ENCODE assay signal across 29 mouse cellular contexts in the genomic region with DNA sequence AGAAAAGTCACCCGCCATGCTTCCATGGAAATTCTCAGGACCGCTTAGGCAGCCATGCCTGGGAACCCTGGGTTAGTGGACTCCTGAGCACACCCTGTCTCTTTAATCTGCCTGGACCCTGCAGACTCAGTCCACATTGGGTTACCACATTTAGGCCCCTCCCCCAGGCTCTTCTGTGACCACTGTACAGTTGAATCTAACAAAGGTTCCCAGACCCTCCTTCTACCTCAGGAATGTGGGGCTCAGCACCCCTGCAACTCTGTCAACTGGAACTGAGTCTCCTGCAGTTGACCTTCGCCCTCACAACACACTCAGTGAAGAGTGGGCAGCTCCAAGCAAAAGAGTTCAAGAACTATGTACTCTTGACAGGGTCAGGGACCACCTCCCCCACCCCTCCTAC. TPM values are rescaled to one million over a fixed set of nuclear protein-coding genes. Genes with fewer than 3 reads are reported as not detected.
A peak's percentile ranks its signal among the peaks of the same experiment; 100 is the strongest.
DNase-seq lines count a peak whose midpoint lies in the region; ATAC-seq and TF ChIP-seq lines count a peak whose summit lies in the region.
"Had no signal": no experiment of that assay in that cellular context is flagged by ENCODE, and none has a peak within 500 bp of the region (broad histone marks: within the 10 kb centered on the region; RNA-seq: fewer than 3 reads in every experiment).

No protein-coding gene starts in this region.

- H3K27ac ChIP-seq in liver, embryonic 11.5 days (ENCODE audit: low read depth, low read length): no peak overlapping the region
- H3K27ac ChIP-seq in liver, postnatal 0 days (ENCODE audit: low read depth): no peak overlapping the region
- H3K27ac ChIP-seq: heart, embryonic 15.5 days; hindbrain, embryonic 14.5 days; limb, embryonic 13.5 days; neural tube, embryonic 12.5 days; stomach, postnatal 0 days had no signal

- DNase-seq in liver, embryonic 11.5 days (ENCODE audit: low spot score): no peak
- no peak for DNase-seq in liver, postnatal 0 days
- DNase-seq in kidney, adult 9 months: peak; percentile 63
- DNase-seq in kidney, postnatal 14 days: peak; percentile 63
- DNase-seq in yolk sac, embryonic 10.5 days (ENCODE audit: low spot score): peak; percentile 75
- no peak for DNase-seq in ovary, postnatal 14 days (ENCODE audit: low spot score)
- DNase-seq in thymus, adult 18-20 months: no peak
- DNase-seq: adrenal gland, postnatal 10 days; cerebellum, adult 11 months; cerebellum, adult 9-10 months; cerebellum, postnatal 36 days; gastrocnemius, postnatal 25 days; heart, adult 11 months; heart, postnatal 4 days; lung, postnatal 36 days; right cerebral cortex, postnatal 4 days; thymus, postnatal 36 days had no signal

- H3K4me1 ChIP-seq in liver, embryonic 11.5 days (replicated peaks; ENCODE audit: control insufficient read depth, insufficient read depth, low read length): peaks cover 3% of the 10 kb centered on the region
- no peaks in the 10 kb centered on the region for H3K4me1 ChIP-seq in liver, postnatal 0 days (ENCODE audit: insufficient read depth)
- H3K4me1 ChIP-seq: neural tube, embryonic 12.5 days had no signal

- ATAC-seq in liver, embryonic 11.5 days (replicated peaks; ENCODE audit: low FRiP score): peak; percentile 23; the same call in 1 of the 2 replicates
- ATAC-seq in liver, postnatal 0 days: no peak
- ATAC-seq: forebrain, embryonic 14.5 days; intestine, postnatal 0 days; midbrain, embryonic 16.5 days had no signal

- peaks cover 22% of the 10 kb centered on the region for H3K36me3 ChIP-seq in liver, embryonic 11.5 days (ENCODE audit: control insufficient read depth, insufficient read depth, low read length)
- peaks cover 46% of the 10 kb centered on the region for H3K36me3 ChIP-seq in liver, postnatal 0 days (replicated peaks; ENCODE audit: insufficient read depth, low read length)
- H3K36me3 ChIP-seq: G1E had no signal

- no peak for TF ChIP-seq CTCF in liver, postnatal 0 days (IDR thresholded peaks at IDR 0.05; ENCODE audit: low read depth)

- no peaks in the 10 kb centered on the region for H3K27me3 ChIP-seq in liver, embryonic 11.5 days (replicated peaks; ENCODE audit: control insufficient read depth, insufficient read depth, low read length)
- no peaks in the 10 kb centered on the region for H3K27me3 ChIP-seq in liver, postnatal 0 days (ENCODE audit: insufficient read depth, low read length)
- H3K27me3 ChIP-seq: embryonic facial prominence, embryonic 12.5 days; heart, embryonic 15.5 days; limb, embryonic 13.5 days; neural tube, embryonic 12.5 days had no signal

- no peaks in the 10 kb centered on the region for H3K9me3 ChIP-seq in liver, embryonic 11.5 days (ENCODE audit: control insufficient read depth, low read length)
- H3K9me3 ChIP-seq in liver, postnatal 0 days (ENCODE audit: low read length): no peaks in the 10 kb centered on the region; the same call in 1 of the 2 replicates
- H3K9me3 ChIP-seq: G1E; heart, embryonic 15.5 days; neural tube, embryonic 12.5 days had no signal

- H3K9ac ChIP-seq in liver, embryonic 11.5 days (ENCODE audit: low read depth, low read length): no peak overlapping the region
- no peak overlapping the region for H3K9ac ChIP-seq in liver, postnatal 0 days (replicated peaks)
- H3K9ac ChIP-seq: embryonic facial prominence, embryonic 12.5 days; heart, embryonic 15.5 days; hindbrain, embryonic 14.5 days; limb, embryonic 13.5 days had no signal

- TF ChIP-seq EP300 in liver, postnatal 0 days (IDR thresholded peaks at IDR 0.05; ENCODE audit: low read depth): no peak

- 87% methylated on average over 3 of the region's 3 CpGs for WGBS in liver, embryonic 11.5 days
- WGBS in liver, postnatal 0 days (ENCODE audit: insufficient replicate concordance): 85% methylated on average over 3 of the region's 3 CpGs

- no peak overlapping the region for H3K4me2 ChIP-seq in liver, embryonic 11.5 days
- no peak overlapping the region for H3K4me2 ChIP-seq in liver, postnatal 0 days (ENCODE audit: low read depth, low read length)
- H3K4me2 ChIP-seq: embryonic facial prominence, embryonic 12.5 days; heart, embryonic 15.5 days; hindbrain, embryonic 14.5 days; limb, embryonic 13.5 days; midbrain, embryonic 11.5 days; neural tube, embryonic 12.5 days had no signal

- H3K4me3 ChIP-seq in liver, embryonic 11.5 days (ENCODE audit: low read depth, low read length): no peak overlapping the region
- H3K4me3 ChIP-seq in liver, postnatal 0 days (ENCODE audit: low read depth, low read length): no peak overlapping the region
- H3K4me3 ChIP-seq: embryonic facial prominence, embryonic 12.5 days; heart, embryonic 10.5 days; heart, embryonic 15.5 days; limb, embryonic 13.5 days; neural tube, embryonic 12.5 days had no signal

RNA-seq across cellular contexts. Expression of a gene that starts 38.4 kb away (rescaled TPM):
- polyA plus RNA-seq in liver, embryonic 11.5 days (2014; fragmentation: Nextera tagmentation; extraction: Ambion mirVana): 5.4 and 6.3 TPM in 2 replicates
- polyA plus RNA-seq in liver, postnatal 0 days (2015; fragmentation: Nextera tagmentation; extraction: Ambion mirVana): 2.7 and 3.6 TPM in 2 replicates

Comparison
In these comparisons a context has a peak if more than half of its experiments do, and no peak if none do; other contexts are left out.
1. DNase-seq: peak in kidney, adult 9 months (single experiment), kidney, postnatal 14 days (single experiment) and yolk sac, embryonic 10.5 days (single experiment); none in liver, embryonic 11.5 days (single experiment), liver, postnatal 0 days (single experiment), ovary, postnatal 14 days (single experiment) and thymus, adult 18-20 months (0 of 2).